Mouse (Mus musculus) activated CD4-positive, CD25-positive, alpha-beta regulatory T cell, adult 4 months (primary cell): ENCODE measurements around the gene Capza3. TPM values are rescaled to one million over a fixed set of nuclear protein-coding genes. Genes with fewer than 3 reads are reported as not detected.

Experiments
- ATAC-seq: one replicate; pipeline ENCODE4 v1.8.0; 2017
- polyA plus RNA-seq, 2 experiments: library from polyadenylated mRNA; unstranded; fragments of 100-300 nt; shearing (Covaris generic); gene quantifications; one replicate each; pipeline ENCODE4 v1.2.1; 2017

Capza3 gene
- not detected for polyA plus RNA-seq

DNA sequence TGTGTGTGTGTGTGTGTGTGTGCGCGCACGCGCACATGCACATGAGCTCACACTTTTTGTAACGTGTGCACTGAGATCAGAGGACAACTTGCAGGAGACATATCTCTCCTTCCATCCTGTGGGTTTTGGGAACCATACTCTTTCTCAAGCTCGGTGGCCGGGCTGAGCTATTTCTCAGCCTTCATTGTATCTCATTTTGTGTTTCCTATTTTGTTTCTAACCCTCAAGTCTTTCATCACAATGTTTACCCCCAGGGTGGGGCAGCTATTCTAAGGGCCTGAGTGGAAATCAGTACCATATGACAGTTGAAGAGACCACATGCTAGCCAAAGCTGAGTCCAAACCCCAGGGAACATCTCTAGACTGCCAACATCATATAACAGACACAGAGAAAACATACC lies at the start of gene Capza3:
Gene Capza3 (plus strand): TSS at position 301 of the 400 bp plus-strand sequence.
- ATAC-seq: no peak

GRCm38 (mm10) chr6:140005181-140005580 lies 35.9 kb upstream of the Capza3 start:
- no peak for ATAC-seq

- no peak for ATAC-seq
Measured at GRCm38 (mm10) chr6:140024404-140024803, 16.6 kb upstream of the Capza3 start.

- no peak for ATAC-seq
Measured at GRCm38 (mm10) chr6:140041357-140041756, 305 bp downstream of the Capza3 start, which contains the start of gene Plcz1. Gene Plcz1 (minus strand): TSS chr6:140041457.

GRCm38 (mm10) chr6:140051476-140051875 lies 10.4 kb downstream of the Capza3 start:
- ATAC-seq: no peak

DNA sequence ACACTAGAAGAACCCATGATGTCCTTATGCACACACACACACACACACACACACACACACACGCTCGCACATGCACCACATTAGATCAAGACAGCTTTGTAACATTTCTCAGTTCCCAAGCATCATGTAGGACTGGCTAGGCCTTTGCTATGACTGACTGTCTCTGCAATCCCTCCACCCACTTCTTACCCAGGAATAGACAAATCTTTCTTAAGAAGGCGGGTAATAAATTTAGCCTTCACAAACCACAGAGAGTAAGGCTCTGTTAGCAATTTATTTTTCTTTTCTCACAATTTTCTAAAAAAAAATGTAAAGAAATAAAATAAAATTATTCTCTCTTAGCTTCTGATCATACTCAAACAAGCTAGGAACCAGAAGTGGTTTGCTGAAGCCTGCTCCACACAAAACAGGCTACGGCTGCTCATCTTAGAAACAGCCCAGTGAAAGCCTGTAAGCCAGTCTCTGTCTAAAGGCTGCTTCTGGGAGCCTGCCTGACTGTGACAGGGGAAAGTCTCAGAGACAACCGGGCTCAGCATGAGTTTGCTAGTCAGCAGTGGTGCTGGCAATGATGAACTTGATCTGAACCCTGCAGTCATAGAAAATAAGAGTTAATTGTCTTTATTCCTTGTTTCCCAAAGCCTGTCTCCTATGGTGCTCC lies 13.3 kb downstream of the Capza3 start:
- no peak for ATAC-seq

DNA sequence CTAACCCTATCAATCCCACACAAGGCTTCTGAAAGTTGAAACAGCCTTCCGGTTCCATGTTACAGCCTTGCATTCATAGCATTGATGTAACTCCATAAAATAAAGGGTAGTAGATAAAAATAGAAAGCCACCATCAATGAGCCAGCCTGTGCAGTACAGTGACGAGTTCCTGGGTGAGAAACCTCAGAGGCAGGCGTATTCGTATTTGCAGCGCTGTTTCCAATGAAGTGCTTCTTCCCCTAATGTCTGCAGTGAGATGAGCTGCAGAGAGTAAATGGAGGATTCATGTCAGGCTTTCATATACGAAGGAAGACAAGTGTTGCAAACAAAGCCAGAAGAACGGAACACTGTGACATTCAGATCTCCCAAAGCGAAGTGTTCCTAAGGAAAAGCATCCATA lies 28.1 kb downstream of the Capza3 start:
- no peak for ATAC-seq

DNA sequence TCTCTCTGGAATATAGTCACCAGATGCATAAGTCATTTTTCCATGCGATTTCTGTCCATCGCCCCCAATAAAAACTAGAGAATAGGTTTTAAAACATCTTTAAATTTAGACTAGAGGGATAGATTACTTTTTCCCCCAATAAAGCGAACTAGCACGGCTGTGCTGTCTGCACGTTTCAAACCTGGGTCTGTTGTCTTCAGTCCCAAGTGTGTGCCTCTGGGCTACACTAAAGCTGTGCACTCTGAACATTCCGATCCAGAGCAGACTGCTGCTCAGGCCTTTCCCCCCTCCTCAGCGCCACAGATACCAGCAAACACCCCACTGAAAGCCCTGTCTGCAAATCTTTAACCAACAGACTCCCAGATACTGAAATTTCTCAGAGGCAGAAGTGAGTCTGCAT lies 39.9 kb downstream of the Capza3 start:
- no peak for ATAC-seq

DNA sequence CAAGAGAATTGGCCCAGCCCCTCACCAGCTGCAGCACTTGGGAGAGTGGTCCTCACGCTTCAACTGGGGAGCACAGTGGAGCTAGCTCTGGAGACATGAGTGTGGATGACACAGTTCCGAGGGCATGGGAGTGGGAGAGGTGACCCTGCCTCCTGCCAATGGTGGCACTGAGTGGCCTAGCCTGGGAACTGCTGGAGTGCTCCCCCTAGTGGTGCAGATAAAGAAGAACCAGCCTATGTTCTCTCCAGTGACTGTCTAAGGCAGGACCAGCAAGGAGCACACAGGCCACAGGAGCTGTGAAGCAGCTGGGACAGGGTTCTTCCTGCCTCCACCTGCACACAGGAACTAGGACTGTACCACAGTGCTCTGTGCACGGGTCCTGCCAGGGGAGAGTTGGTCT lies 40.7 kb downstream of the Capza3 start:
- no peak for ATAC-seq

GRCm38 (mm10) chr6:140089855-140090254 lies 48.8 kb downstream of the Capza3 start:
- no peak for ATAC-seq

Other genes starting within 250 kb of the Capza3 start
- not detected for gene Plcz1, start 205 bp downstream of the Capza3 start, polyA plus RNA-seq